Mouse (Mus musculus): ENCODE results near the gene Trak1.
"Not testable (repeated sequence)": the region's sequence is repeated elsewhere in the genome, so short reads cannot be mapped to it uniquely, and the experiment has no call there.

The Trak1 gene

GRCm38 (mm10) chr9:121433745-121434528, 136.6 kb downstream of the Trak1 start:
- DNase-seq (ENCODE audit: low spot score): no peak

- DNase-seq (ENCODE audit: low spot score): no peak
These were observed 138.1 kb downstream of the Trak1 start for GRCm38 (mm10) chr9:121435332-121435956.

GRCm38 (mm10) chr9:121436501-121436900, 139.2 kb downstream of the Trak1 start:
- DNase-seq (ENCODE audit: low spot score): no peak

GRCm38 (mm10) chr9:121442145-121442544, 144.8 kb downstream of the Trak1 start:
- no peak for DNase-seq (ENCODE audit: low spot score)

GRCm38 (mm10) chr9:121443696-121444366, 146.5 kb downstream of the Trak1 start:
- DNase-seq (ENCODE audit: low spot score): peak; percentile 65

GRCm38 (mm10) chr9:121444367-121444707, 147.0 kb downstream of the Trak1 start:
- DNase-seq (ENCODE audit: low spot score): peak; percentile 18

GRCm38 (mm10) chr9:121445364-121445763, 148.1 kb downstream of the Trak1 start:
- peak; percentile 37 for DNase-seq (ENCODE audit: low spot score)

- no peak for DNase-seq (ENCODE audit: low spot score)
These were observed 149.1 kb downstream of the Trak1 start for GRCm38 (mm10) chr9:121446431-121446831.

GRCm38 (mm10) chr9:121452342-121452942, 155.1 kb downstream of the Trak1 start:
- DNase-seq (ENCODE audit: low spot score): not testable (repeated sequence)

- no peak for DNase-seq (ENCODE audit: low spot score)
These were observed 157.6 kb downstream of the Trak1 start for GRCm38 (mm10) chr9:121454891-121455290.

GRCm38 (mm10) chr9:121456739-121457515, 159.6 kb downstream of the Trak1 start:
- DNase-seq (ENCODE audit: low spot score): no peak

GRCm38 (mm10) chr9:121458466-121458865, 161.2 kb downstream of the Trak1 start:
- DNase-seq (ENCODE audit: low spot score): peak; percentile 80

GRCm38 (mm10) chr9:121459950-121460349, 162.6 kb downstream of the Trak1 start:
- DNase-seq (ENCODE audit: low spot score): no peak

- no peak for DNase-seq (ENCODE audit: low spot score)
These were observed 163.2 kb downstream of the Trak1 start for GRCm38 (mm10) chr9:121460527-121460926.

- DNase-seq (ENCODE audit: low spot score): no peak
These were observed 170.2 kb downstream of the Trak1 start for GRCm38 (mm10) chr9:121467460-121467859.

GRCm38 (mm10) chr9:121469711-121470110, 172.4 kb downstream of the Trak1 start:
- no peak for DNase-seq (ENCODE audit: low spot score)

GRCm38 (mm10) chr9:121474771-121475170, 177.5 kb downstream of the Trak1 start:
- no peak for DNase-seq (ENCODE audit: low spot score)

- no peak for DNase-seq (ENCODE audit: low spot score)
These were observed 178.5 kb downstream of the Trak1 start for GRCm38 (mm10) chr9:121475488-121476452.

- DNase-seq (ENCODE audit: low spot score): peak; percentile 88
These were observed 180.1 kb downstream of the Trak1 start for GRCm38 (mm10) chr9:121477305-121477911.

GRCm38 (mm10) chr9:121479453-121479852, 182.2 kb downstream of the Trak1 start:
- peak; percentile 86 for DNase-seq (ENCODE audit: low spot score)

Data from retina, embryonic 14.5 days (tissue).